Mouse (Mus musculus) midbrain, embryonic 14.5 days (tissue): ENCODE measurements at regions not wholly inside any gene's neighbourhood (a gene's known extent, or its start where the extent isn't known, plus 50 kb on each side); places are given as distances from the start of the nearest gene placed in this dataset.
A peak's percentile ranks its signal among the peaks of the same experiment; 100 is the strongest.

Source experiments
- ATAC-seq: fragments of 200-750 bp; cut with Nextera tagmentation; 2 replicates; pipeline ENCODE4 v1.8.0; 2017; ENCODE audit warnings: moderate number of reproducible peaks, moderate library complexity; ENCODE audit not compliant: low FRiP score, low TSS enrichment
- DNase-seq: peaks from one replicate; pipeline ENCODE4 v3.0.0-alpha.2; 2015
- H3K27ac ChIP-seq: fragments of 300-500 bp; sonication (generic); replicated peaks from 2 replicates; pipeline ENCODE4 v1.5.1; 2014; ENCODE audit warnings: mild to moderate bottlenecking, low read depth, low read length, moderate library complexity
- H3K27me3 ChIP-seq: fragments of 300-500 bp; sonication (generic); 2 replicates; pipeline ENCODE4 v1.6.1; 2014; ENCODE audit warnings: low read length, control low read depth, mixed read lengths; ENCODE audit not compliant: control insufficient read depth, insufficient read depth
- H3K36me3 ChIP-seq: fragments of 300-500 bp; sonication (generic); 2 replicates; pipeline ENCODE4 v1.6.1; 2014; ENCODE audit warnings: low read length, control low read depth; ENCODE audit not compliant: control insufficient read depth, insufficient read depth
- H3K4me1 ChIP-seq: fragments of 300-500 bp; sonication (generic); 2 replicates; pipeline ENCODE4 v1.6.1; 2014; ENCODE audit warnings: mild to moderate bottlenecking, antibody characterized with exemption, low read length, control low read depth; ENCODE audit not compliant: control insufficient read depth, insufficient read depth
- H3K4me2 ChIP-seq: fragments of 300-500 bp; sonication (generic); 2 replicates; pipeline ENCODE4 v1.6.1; 2014; ENCODE audit warnings: mild to moderate bottlenecking, low read length, moderate library complexity
- H3K4me3 ChIP-seq: fragments of 300-500 bp; sonication (generic); replicated peaks from 2 replicates; pipeline ENCODE4 v1.5.1; 2014; ENCODE audit warnings: low read depth, low read length
- H3K9ac ChIP-seq: fragments of 300-500 bp; sonication (generic); replicated peaks from 2 replicates; pipeline ENCODE4 v1.6.1; 2014; ENCODE audit warnings: mild to moderate bottlenecking, low read length, moderate library complexity
- H3K9me3 ChIP-seq: fragments of 300-500 bp; sonication (generic); 2 replicates; pipeline ENCODE4 v1.6.1; 2016; ENCODE audit warnings: low read length, control low read depth, mixed read lengths; ENCODE audit not compliant: control insufficient read depth
- WGBS: fragments of 180-500 bp; shearing (Covaris S2); extraction: QIAGEN DNeasy Blood & Tissue Kit; methylation state at CpG from one replicate; pipeline ENCODE4 v1.1.7; 2014; 5-methylcytosine and 5-hydroxymethylcytosine counted together

DNA sequence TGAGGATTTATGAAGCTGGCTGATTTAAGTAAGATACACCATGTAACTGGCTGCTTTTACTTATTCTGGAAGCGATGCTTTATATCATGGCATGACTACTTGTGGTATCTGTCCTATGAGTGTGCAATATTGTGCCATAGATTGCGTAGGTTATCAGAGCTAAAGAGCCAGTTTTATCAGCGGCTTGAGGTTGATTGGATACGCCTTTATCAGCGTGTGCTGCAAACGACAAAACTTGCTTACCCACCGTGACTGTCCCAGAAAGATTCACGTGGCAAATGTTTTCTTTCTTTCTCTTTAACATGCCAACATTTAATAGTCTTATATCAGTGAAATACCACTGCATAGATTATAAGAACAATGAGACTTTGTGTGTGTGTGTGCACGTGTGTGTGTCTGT, 384.1 kb downstream of the Setd4 start:
- H3K9ac ChIP-seq, result no peak overlapping the region
- H3K4me3 ChIP-seq, result no peak overlapping the region
- H3K9me3 ChIP-seq, result no peaks in the 10 kb centered on the region
- DNase-seq (no peak), ATAC-seq (no peak)
- H3K4me2 ChIP-seq, result no peak overlapping the region
- H3K4me1 ChIP-seq, result peaks cover 2% of the 10 kb centered on the region; the same call in 1 of the 2 replicates
- no peaks in the 10 kb centered on the region for H3K27me3 ChIP-seq
- 82% methylated on average over 9 of the region's 9 CpGs for WGBS
- H3K36me3 ChIP-seq, result no peaks in the 10 kb centered on the region
- no peak overlapping the region for H3K27ac ChIP-seq

DNA sequence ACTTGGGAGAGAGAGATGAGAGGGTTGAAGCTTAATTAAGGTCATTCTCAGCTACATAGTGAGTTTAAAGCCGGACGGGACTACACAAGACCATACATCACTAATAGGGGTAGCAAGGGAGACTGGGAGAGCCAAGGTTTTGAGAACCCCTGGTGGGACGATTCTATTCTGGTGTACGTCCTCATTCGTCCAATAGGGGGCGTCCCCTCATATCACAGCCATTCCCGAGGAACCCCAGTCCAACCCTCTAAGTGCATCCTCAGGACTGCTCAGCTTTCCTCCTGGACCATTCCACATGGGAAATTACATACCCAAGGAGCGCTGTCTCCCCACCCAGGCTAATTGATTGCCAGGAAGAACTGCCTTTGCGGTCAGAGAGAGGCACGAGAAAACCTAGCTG, 385.5 kb downstream of the Setd4 start:
- Histone ChIP-seq H3K9me3 (no peaks in the 10 kb centered on the region), H3K4me3 (no peak overlapping the region), H3K4me1 (peaks cover 2% of the 10 kb centered on the region; the same call in 1 of the 2 replicates), H3K27me3 (no peaks in the 10 kb centered on the region), H3K4me2 (no peak overlapping the region), H3K36me3 (no peaks in the 10 kb centered on the region), H3K9ac (no peak overlapping the region), H3K27ac (no peak overlapping the region)
- no peak for ATAC-seq
- 66% methylated on average over 10 of the region's 10 CpGs for WGBS
- DNase-seq, result no peak

DNA sequence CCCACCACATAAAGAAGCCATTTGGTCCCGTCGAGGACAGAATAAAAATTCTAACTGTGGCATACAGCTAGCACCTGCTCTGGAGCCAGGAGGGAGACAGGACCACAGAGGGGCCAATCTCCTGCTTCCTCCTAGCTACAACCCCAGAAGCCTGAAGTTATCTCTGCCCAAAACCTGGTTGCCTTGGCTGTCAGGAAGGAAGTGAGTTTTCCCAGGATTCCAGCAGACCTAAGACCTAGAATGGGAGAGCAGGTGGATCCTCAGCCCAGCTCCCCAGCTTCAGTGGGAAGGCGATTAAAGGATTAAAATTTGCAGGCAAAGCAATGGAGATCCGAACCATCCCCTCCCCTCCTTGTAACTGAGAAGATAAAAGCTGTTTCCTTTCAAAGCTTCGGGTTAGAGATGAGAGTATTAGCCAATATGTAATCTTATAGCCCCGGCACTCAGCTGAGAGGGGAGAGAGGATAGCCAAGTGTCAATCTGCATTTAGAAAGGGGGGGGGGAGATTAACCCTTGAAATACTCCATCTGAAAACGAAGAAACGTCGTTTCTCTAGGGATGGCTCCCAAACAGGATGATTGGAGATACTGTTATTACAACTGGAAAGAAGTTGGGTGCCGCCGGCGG, 386.1 kb downstream of the Setd4 start:
- H3K4me3 ChIP-seq, result no peak overlapping the region
- no peak overlapping the region for H3K9ac ChIP-seq
- no peak overlapping the region for H3K4me2 ChIP-seq
- WGBS, result 31% methylated on average over 12 of the region's 12 CpGs
- H3K27me3 ChIP-seq, result no peaks in the 10 kb centered on the region
- peaks cover 2% of the 10 kb centered on the region; the same call in 1 of the 2 replicates for H3K4me1 ChIP-seq
- no peak; the same call in 1 of the 2 replicates for ATAC-seq
- peak; percentile 46 for DNase-seq
- no peaks in the 10 kb centered on the region for H3K36me3 ChIP-seq
- H3K27ac ChIP-seq, result no peak overlapping the region
- H3K9me3 ChIP-seq, result no peaks in the 10 kb centered on the region

DNA sequence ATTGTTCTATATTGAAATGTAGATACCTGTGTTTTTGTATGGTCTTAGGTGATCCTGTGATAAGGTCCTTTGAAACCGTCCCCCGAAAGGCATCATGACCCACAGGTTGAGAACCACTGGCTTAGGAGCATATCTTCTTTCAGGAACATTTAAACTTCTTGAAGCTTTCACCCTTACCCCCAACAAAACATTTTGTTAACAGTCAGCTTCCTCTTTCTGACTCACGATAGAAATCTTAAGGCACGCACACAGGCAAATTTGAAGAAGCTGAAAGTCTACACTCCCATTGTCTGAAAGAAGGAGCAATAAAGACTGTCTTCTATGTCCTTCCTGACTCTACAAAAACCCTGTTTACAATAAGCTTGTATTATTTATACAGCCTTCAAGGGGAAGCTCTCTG, 388.2 kb downstream of the Setd4 start:
- Histone ChIP-seq H3K27me3 (no peaks in the 10 kb centered on the region), H3K27ac (no peak overlapping the region), H3K9ac (no peak overlapping the region), H3K36me3 (no peaks in the 10 kb centered on the region), H3K4me2 (no peak overlapping the region), H3K4me3 (no peak overlapping the region), H3K9me3 (no peaks in the 10 kb centered on the region), H3K4me1 (peaks cover 2% of the 10 kb centered on the region; the same call in 1 of the 2 replicates)
- DNase-seq (no peak), ATAC-seq (no peak)
- WGBS, result 93% methylated on average over 4 of the region's 4 CpGs

- H3K27me3 ChIP-seq, result no peaks in the 10 kb centered on the region
- no peak overlapping the region for H3K27ac ChIP-seq
- no peaks in the 10 kb centered on the region for H3K36me3 ChIP-seq
- no peak overlapping the region for H3K9ac ChIP-seq
- no peak overlapping the region for H3K4me2 ChIP-seq
- DNase-seq (no peak), ATAC-seq (no peak)
- H3K9me3 ChIP-seq, result no peaks in the 10 kb centered on the region
- 94% methylated on average over 6 of the region's 6 CpGs for WGBS
- H3K4me3 ChIP-seq, result no peak overlapping the region
- peaks cover 2% of the 10 kb centered on the region; the same call in 1 of the 2 replicates for H3K4me1 ChIP-seq
Observed at GRCm38 (mm10) chr16:93213618-93214017, 387.7 kb upstream of the Runx1 start.

DNA sequence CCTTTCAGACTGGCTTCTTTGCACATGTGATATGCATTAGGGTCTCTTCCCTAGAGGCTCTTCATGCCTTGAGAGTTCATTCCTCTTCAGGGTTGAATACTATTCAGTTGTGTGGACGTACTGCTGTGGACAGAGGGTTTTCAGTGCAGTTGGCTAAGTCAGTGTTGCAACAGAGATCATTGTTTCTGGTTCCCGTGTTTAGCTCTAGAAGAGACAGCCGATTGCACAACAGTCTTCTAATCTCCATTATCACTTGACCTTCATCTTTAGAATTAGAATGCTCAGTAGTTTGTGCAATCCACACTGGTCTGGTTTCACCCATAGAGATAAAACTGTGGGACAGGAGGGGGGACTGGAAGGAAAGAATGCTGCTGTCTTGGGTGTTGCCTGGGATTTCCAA, 381.7 kb upstream of the Runx1 start:
- no peak overlapping the region for H3K4me3 ChIP-seq
- H3K4me2 ChIP-seq, result no peak overlapping the region
- no peaks in the 10 kb centered on the region for H3K36me3 ChIP-seq
- no peak overlapping the region for H3K9ac ChIP-seq
- no peak for ATAC-seq
- H3K27ac ChIP-seq, result no peak overlapping the region
- no peaks in the 10 kb centered on the region for H3K9me3 ChIP-seq
- H3K4me1 ChIP-seq, result no peaks in the 10 kb centered on the region
- no peak for DNase-seq
- 92% methylated on average over 3 of the region's 3 CpGs for WGBS
- H3K27me3 ChIP-seq, result no peaks in the 10 kb centered on the region

DNA sequence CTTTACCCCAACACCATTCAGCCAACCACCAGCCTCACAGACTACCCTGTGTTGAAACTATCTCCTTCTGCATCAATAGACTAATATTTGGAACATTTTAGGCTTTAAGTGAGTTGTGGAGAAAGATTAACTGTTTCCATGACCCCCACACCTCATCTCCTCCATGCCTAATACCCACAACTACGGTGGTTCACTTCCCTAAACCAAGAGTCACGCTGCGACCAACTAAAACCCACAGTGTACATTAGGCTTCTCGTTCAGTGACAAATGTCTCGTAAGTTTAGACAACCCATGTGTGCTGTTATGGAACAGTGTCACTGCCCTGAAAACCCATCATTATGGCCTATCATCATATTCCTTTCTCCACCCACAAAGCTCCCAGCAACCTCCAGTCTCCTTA, 381.3 kb upstream of the Runx1 start:
- WGBS, result 94% methylated on average over 5 of the region's 5 CpGs
- Histone ChIP-seq H3K4me3 (no peak overlapping the region), H3K27ac (no peak overlapping the region), H3K27me3 (no peaks in the 10 kb centered on the region), H3K36me3 (no peaks in the 10 kb centered on the region), H3K9ac (no peak overlapping the region), H3K9me3 (no peaks in the 10 kb centered on the region), H3K4me1 (no peaks in the 10 kb centered on the region), H3K4me2 (no peak overlapping the region)
- DNase-seq (no peak), ATAC-seq (no peak)

- Histone ChIP-seq H3K9ac (no peak overlapping the region), H3K27me3 (no peaks in the 10 kb centered on the region), H3K4me1 (no peaks in the 10 kb centered on the region), H3K27ac (no peak overlapping the region), H3K36me3 (no peaks in the 10 kb centered on the region), H3K4me3 (no peak overlapping the region), H3K4me2 (no peak overlapping the region), H3K9me3 (no peaks in the 10 kb centered on the region)
- ATAC-seq (no peak), DNase-seq (no peak)
- WGBS, result 81% methylated on average over 4 of the region's 4 CpGs
Observed at GRCm38 (mm10) chr16:93206325-93206724, 380.4 kb upstream of the Runx1 start.

DNA sequence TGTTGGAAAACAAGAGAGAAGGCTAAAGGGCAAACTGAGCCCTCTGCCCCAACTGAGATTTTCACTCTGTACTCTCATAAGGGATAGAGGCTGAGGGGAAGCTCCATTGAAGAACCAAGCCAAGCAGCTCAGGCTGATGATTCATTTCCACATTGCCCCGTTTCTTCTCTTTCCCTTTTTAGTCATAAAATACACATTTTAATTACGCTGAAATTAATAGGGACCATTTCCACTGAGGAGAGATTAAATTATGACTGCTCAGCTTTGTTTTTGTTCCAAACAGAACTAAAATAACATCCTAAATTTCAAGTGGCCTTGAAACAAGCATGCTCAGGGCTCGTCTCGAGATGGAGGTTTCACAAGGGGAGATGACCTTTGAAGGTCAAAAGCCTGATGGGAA, 378.7 kb upstream of the Runx1 start:
- H3K4me2 ChIP-seq, result no peak overlapping the region
- WGBS, result 90% methylated on average over 4 of the region's 4 CpGs
- no peaks in the 10 kb centered on the region for H3K4me1 ChIP-seq
- H3K9me3 ChIP-seq, result no peaks in the 10 kb centered on the region
- H3K27ac ChIP-seq, result no peak overlapping the region
- no peak for DNase-seq
- no peaks in the 10 kb centered on the region for H3K36me3 ChIP-seq
- H3K4me3 ChIP-seq, result no peak overlapping the region
- no peak overlapping the region for H3K9ac ChIP-seq
- no peak for ATAC-seq
- H3K27me3 ChIP-seq, result no peaks in the 10 kb centered on the region
